Mouse (Mus musculus) lung, adult 10 weeks (tissue): Measurements from ENCODE around the gene Olfr38. TPM values are rescaled to one million over a fixed set of nuclear protein-coding genes. Genes with fewer than 3 reads are reported as not detected.

Experiments
- polyA plus RNA-seq: library from polyadenylated mRNA; stranded (reverse); fragments of 350-450 nt; fragmentation: Illumina TruSeq; extraction: RNeasy Lipid Tissue Mini Kit (QIAGEN cat#74804); gene quantifications from one replicate; pipeline ENCODE4 v1.2.3, GENCODE M21; 2014; ENCODE audit warnings: low read depth, low replicate concordance; ENCODE audit not compliant: insufficient read depth

Gene Olfr38
- not detected for polyA plus RNA-seq

GRCm38 (mm10) chr6:42756104-42756503, at the start of gene Olfr38:
Gene Olfr38 (plus strand): TSS chr6:42756404.

GRCm38 (mm10) chr6:42709291-42710211, 46.7 kb upstream of the Olfr38 start, which contains the start of gene Tcaf1:
Gene Tcaf1 (minus strand): TSS chr6:42710088.

DNA sequence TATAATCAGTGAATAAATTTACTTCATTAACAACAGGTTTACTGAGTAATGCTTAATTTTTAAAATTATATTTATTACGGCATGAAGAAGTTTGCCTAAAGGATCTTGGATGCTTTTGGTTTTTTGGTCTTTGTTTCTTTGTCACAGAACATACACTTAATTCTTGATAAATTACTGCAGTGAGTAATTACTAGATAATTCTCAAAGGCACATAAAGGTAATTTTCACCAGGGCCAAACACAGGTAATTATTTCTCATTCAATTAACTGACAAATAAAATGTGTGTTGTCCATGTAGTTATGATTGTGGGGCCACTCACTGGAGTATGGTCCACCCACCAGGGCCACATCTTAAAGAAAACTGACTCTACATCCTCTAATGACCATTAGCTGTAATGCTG, 17.1 kb upstream of the Olfr38 start, which contains the start of gene Olfr453:
TSS of gene Olfr453 (plus strand) at position 301 of the 400 bp plus-strand sequence.

DNA sequence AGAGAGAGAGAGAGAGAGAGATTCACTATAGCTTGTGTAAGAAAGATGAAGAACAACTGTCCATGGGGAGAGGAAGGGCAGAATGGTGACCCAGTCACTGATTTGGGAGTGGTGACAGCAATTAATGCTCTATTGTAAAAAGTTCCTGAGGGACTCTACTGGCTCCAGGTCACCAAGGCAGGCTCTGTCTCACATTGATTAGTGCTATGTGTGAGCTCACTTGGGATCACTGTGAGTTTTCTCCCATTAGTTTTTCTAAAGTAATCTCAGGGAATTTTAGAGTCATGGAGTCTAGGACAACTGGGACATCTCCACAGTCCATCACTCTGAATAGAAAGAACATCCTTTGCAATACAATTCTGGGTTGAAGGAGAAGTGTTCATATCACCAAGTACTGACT, 28.6 kb downstream of the Olfr38 start, which contains the start of gene Olfr452:
TSS of gene Olfr452 (plus strand) at position 301 of the 400 bp plus-strand sequence.

GRCm38 (mm10) chr6:42811639-42812038, 55.4 kb downstream of the Olfr38 start, which contains the start of gene Olfr450:
Gene Olfr450 (plus strand): TSS chr6:42811939.

Other genes starting within 250 kb of the Olfr38 start
- not detected for gene Olfr455, start 208.8 kb upstream of the Olfr38 start, polyA plus RNA-seq
- gene Tcaf3, start 158.7 kb upstream of the Olfr38 start, polyA plus RNA-seq, result not detected
- 2.5 TPM for gene Tcaf2, start 111.2 kb upstream of the Olfr38 start, polyA plus RNA-seq
- 12.5 TPM for gene Tcaf1, start 46.3 kb upstream of the Olfr38 start, polyA plus RNA-seq
- gene Olfr453, start 17.0 kb upstream of the Olfr38 start, polyA plus RNA-seq, result not detected
- gene Olfr452, start 28.7 kb downstream of the Olfr38 start, polyA plus RNA-seq, result not detected
- gene Olfr450, start 55.5 kb downstream of the Olfr38 start, polyA plus RNA-seq, result not detected
- not detected for gene Olfr449, start 78.0 kb downstream of the Olfr38 start, polyA plus RNA-seq
- gene Olfr448, start 134.0 kb downstream of the Olfr38 start, polyA plus RNA-seq, result not detected
- not detected for gene Olfr447, start 152.5 kb downstream of the Olfr38 start, polyA plus RNA-seq
- gene Olfr446, start 165.0 kb downstream of the Olfr38 start, polyA plus RNA-seq, result not detected
- gene Olfr444, start 192.7 kb downstream of the Olfr38 start, polyA plus RNA-seq, result not detected